Mouse (Mus musculus) kidney, postnatal 36 days (tissue): ENCODE measurements at regions not wholly inside any gene's neighbourhood (a gene's known extent, or its start where the extent isn't known, plus 50 kb on each side); places are given as distances from the start of the nearest gene placed in this dataset.

Experiments
- DNase-seq, 2 experiments: peaks; one replicate each; pipeline ENCODE4 v3.0.0; 2021 to 2022; ENCODE audit warnings: mixed read lengths in 2 of 2

DNA sequence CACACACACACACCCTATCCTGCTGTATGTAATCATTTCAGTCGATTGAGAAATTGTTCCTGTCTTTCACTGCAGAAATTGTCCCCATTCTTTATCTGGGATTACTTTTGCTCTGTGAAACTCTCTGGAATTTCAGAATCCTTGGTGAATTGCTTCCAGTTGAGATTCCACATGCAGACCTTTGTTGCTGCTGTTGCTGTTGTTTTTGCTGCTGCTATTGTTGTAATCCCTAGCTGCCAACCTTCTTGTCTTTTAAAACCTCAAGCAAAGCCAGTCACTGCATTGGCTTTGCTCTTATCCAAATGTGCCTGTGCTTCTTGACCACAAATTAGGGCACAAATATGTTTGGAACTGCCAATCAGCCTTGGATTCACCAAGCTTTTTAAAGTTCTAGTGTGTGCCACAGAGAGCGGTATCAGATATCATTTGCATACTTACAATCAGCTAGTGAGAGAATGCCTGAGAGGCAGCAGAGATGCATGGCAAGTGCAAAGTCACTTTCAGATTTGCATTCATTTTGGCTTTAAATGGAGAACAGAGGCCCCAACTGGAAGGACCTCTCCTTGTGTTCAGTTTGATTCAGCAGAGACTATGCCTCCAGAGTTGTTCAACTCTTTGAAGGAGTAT, 1187.0 kb upstream of the Map3k7 start:
- DNase-seq, result no peak

DNA sequence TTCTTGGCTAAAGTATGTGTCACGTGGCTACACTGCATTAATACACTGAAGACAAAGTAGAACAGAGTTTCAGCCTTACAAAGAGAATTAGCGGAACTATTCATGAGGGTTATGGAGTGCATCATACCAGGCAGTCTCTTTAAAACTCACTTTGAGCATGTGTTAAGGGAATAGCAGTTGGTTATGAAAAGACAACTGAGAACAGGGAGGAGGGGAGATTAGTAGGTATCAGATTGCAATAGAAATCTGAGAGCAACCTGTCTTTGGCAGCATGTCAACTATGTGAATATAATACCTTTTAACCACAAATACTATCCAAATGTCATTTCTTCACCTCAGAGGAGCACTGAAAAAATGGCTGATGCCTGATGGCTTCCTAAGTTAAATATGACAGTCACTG, 1182.2 kb upstream of the Map3k7 start:
- DNase-seq, result no peak

DNA sequence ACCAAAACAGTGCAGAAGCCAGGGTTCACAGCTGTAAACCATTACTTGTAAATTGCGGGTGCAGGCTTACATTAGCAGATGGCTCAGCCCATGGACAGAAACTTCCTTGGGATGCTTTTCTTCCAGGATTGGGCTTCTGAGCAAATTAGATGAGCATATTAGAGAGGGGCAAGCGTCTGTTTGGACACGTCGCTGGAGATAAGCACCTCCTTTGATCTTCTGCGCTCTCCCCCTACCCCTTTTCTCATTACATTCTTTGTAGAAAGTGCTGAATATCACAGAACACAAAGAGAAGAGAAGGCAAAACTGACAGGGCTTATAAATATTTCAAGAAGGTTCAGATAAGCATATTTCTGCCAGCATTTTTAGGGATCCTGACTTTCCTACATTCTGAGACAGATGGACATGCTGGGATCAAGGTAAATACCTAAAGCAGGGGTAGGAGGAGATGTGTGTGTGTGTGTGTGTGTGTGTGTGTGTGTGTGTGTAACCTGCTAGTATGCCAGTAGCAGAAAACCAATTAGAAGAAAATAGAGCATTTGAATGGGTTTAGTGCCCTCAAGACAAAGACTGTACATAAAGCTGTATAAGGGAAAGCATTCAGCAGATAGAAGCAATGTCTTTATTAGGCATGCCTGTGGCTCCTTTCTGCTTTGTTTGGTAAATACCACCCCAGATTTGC, 1173.8 kb upstream of the Map3k7 start:
- DNase-seq, result no peak

DNA sequence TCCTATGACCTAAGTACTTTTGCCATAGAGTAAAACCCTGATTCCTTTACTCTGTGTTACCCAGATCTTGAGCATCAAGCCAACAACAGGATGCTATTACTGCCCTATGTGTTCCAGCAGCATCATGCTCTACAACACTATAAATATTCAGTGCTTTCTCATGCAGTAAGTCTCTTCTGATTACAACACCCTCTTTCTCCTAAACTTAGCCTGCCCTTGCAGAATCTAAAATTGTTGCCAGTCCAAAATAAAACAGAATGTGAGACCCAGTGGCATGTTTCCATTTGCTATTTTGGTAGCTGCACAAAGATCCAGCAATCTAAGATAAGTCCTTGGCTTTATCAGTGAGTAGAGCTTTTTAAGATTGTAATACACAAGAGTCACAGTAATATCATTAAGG, 1154.1 kb upstream of the Map3k7 start:
- DNase-seq, result no peak

DNA sequence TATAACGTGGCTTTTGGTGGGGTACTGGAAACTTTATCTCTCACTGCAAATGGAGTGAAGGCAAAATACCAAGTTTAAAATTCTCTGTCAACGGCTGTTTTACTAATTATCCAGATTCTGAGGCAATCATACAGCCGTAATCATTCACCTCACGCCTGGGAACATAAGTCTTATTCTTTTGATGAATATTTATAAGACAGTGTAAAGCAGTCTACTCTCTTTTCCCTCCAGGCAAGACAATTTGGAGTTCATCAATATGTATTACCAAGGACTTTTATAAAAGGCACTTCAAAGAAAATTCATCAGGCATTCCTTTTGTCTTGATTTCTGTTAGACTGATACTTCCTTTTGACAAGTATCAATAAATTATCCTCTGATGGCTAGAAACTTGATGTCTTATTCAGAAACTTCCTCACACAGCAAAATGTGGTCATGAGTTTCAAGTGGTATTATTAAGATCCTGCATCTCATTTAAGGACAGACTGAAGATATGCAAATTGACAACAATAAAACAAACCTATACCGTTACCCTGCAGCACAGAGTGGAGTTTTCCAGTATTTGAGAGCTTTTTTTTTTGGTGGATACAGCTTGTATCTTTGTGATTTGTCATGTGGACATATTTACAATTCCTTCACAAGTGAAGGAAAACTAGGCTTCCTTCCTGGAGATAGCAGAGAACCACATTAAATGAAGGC, 1108.4 kb upstream of the Map3k7 start:
- no peak for DNase-seq

DNA sequence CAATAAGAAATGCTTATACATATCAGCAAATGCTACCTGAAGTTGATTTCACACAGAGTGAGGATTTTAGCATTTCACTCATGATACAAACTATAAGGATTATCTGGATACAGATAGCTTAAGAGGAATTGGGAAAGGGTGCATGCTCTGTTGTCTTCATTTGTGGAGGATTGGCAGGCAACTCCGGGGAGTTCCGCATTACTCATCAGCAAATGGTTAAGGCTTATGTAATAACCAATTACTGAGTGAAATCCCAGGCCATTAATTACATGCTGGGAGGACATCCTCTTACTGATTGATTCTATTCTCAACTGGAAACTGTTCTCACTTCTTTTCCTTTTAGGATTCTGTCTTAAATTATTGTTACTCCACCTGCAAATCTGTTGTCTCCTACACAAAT, 1058.9 kb upstream of the Map3k7 start:
- DNase-seq, result no peak

DNA sequence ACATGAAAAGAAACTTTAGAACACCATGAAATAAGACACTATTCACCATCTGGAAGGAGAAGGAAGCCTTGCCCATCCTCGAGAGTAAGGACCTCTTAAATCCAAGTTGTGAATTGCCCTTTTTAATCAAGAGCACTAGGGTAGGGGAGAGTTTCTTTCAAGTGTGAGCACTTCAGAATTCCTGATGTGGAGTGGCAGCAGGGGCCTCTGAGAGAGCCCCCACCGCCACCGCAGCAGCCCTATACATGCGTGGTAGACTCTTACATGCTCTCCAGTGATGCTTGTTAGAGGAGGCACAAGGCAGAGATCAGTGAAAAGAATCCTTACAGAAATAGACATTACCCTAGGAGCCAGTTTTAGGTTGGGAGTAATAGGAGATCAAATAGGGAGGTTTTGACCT, 1041.0 kb upstream of the Map3k7 start:
- DNase-seq, result no peak

DNA sequence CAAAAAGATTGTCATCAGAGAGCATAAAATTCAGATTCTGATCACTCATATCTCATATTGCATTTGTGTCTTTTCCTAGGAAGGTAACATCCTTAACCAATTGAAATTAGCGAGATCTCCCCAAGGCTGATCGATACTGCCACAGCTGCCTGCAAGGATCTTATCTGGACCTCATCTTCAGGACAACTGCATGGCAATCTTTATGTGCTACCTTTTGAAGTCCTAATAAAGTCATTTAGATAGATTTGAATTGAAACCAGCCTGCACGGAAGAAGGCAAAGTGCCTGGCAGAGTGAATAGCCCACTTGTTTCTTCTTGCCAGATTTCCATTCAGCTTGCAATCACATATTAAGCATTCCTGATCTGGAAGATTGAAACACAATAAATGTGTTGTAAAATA, 1031.5 kb upstream of the Map3k7 start:
- no peak for DNase-seq

DNA sequence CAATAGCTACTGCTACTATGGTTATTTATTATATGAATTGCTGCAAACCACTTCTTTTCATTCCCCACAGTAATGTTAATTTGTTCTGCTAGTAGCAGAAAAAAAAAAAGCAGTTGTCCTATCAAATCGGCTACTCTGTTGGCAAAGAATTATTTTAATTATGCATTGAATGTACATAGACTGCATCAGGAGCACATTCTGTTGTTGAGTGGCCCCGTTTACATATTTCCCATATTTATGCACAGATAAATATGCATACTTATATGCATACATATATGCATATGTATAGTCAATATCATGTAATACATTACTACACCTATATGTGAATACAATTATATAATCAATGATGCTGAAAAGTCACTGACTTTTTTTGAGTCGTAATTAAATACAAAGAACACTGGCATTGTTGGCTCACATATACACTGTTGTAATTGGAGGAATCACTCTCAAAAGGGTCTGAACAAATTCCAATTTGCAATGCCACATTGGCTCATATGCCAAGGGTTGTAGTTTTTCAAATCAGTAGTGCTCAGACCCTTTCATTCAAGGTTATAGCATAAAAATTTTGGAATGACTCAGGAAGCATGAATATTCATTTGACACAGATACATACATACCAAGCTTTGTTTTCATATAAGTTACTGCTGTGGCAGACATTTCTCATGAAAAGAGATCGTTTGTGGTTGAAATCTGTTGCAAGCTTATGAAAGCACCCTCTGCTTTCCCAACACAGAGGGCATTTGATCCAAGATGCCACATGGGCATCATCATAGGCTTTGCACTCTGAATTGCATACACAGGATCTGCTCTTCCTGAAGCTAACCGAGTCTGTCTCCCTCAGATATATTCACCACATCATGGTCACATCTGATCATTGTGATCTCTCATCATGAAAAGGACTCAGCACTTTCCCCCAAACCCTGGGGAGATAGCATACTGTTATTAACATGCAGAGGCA, 1030.6 kb upstream of the Map3k7 start:
- DNase-seq, result no peak

DNA sequence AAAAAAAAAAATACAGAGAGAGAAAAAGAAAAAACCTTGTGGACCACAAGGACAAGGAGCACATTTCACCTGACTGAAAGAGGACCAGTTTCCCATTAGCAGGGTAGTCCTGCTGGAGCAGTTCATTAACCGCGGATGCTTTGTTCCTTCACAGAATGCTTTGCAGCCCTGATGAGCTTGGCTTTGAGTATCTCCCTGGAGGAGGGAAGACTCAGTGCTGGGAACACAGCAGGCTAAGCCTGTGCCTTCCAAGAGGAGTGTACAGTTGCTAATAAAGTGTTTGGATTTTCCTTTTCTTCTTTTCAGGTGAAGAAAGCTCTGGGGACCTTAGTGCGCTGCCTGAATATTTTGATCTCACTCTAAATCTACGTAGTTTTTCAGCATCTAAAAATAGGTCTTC, 980.3 kb upstream of the Map3k7 start:
- DNase-seq, result no peak

DNA sequence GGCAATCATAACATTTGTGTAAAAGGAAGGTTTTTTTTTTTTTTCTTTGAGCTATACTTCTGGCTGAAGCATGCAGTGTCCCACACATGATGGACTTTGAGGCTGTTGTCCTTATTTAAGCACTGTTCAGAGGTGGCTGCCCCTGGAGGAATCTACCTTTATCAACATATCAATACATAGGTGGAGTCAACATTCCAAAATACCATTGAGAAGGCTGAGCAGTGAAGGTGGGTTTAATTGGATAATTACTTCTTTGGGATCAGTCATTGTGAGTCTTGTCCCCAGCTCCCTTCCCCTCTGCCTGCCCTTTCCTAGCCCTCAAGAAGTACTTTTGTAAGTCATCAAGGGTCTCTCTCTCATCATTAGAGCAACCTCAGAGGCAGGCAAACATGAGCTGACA, 951.9 kb upstream of the Map3k7 start:
- DNase-seq, result no peak

DNA sequence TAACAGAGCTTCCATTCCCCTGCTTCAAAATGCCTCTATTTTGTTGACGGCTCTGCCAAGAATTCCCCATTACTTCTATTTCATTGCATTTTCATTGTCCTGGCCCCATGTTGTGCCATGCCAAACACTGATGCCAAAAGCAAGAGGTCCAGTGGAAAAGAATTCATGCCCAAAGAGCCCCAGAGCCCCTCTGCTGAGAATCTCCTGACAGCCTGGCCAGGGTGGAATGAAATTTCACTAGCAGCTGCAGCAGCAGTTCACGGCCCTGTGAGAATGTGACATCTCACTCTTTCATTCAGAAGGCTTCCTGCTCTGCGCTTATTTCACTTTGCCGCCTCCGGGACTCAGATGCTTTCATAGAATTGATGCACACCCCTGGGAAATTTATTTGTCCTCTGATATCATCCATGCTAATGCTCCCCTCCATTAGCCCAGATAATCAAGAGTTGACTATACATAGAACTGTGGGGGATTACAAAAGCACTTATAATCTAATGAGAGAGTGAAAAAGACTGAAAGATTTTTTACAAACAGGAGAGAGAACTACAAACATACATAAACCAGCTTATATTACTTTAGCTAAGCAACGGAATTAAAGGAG, 911.7 kb upstream of the Map3k7 start:
- DNase-seq, result no peak

DNA sequence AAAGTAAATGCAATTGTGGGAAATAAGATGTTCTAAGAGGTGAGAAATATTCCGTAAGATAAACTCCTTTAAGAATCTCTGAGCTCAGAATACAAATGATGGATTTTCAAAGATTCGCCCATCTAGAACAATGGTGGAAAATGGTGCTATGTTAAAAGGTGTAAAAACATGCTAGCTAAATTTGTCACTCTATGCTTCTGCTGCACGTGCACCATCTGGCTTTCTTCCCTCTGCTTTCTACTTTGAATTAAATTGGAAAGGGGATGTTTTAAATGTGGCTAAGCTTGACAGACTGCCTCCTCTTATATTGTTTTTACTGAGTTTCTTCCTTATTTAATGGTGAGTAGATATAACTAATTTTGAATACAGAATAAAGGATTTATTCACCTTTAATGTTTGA, 887.7 kb upstream of the Map3k7 start:
- DNase-seq, result no peak

DNA sequence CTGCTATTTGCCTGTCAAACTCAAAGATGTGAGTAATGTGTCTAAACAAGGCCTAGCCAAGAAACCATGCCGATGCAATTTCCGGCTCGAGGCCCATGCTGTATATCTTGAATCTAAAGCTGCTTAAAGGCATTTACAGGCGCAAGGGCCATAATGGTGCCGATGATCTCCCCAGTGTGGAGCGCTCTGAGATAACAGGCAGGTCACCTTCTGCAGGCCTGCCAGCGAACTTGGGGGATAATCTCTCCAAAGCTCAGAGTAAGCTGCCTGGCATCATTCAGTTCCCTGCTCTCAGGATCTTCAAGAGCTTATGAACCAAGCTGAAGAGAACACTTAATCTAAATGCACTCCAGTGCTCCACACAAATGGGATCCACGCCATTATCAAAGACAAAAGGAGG, 842.3 kb upstream of the Map3k7 start:
- no peak for DNase-seq

DNA sequence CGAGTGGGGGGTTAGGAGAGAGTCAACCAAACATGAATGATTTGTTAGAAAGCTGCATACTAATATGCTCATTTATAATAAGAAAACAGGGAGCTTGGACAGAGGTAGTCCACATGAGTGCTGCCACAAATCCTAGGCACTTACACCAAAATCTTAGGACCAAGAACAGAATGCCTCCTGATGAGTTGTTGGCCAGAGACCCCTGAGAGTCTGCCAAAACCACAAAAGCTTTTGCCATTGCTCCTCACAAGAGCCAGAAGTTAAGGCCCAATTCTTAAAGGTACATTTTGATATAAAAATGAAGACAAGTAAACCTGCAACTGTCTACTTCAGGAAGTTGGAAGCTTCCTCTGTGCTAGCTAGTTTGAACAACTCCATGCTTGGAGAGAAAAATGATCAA, 820.7 kb upstream of the Map3k7 start:
- DNase-seq, result no peak

DNA sequence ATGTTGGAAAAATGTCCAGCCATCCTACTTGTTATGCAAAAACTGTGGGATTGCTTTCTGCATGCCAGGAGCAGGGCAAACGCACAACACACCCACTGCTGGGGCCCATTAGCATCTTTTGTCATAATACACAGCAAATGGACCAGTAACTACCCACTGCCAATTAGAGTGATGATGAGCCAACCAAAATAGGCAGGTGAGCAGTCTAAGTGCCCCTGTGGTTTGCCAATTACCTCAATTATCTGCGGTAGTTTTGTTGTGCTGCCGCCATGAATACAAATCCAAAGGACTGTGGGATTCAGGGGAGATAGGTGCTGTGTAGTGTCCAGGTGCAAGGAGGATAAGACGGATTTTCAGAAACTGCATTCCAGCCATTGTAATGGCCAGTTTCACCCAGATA, 796.5 kb upstream of the Map3k7 start:
- no peak for DNase-seq

DNA sequence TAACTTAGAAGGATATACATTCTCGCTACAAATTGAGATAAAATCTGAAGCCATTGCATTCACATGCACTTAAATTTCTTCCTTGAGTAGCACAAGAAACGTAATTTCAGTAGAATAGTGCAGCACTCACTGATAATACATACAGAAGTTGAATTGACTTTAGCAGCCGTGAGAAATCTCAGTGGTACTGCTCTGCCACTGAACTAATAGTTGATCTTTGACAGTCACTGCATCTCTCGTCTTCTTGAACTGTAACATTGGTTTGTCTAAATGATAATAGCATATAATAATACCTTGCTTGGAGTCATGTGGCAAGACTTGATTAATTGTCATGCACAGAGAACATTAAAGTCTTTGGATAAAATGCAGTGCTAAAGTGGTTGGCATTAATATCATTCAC, 795.5 kb upstream of the Map3k7 start:
- DNase-seq, result no peak

DNA sequence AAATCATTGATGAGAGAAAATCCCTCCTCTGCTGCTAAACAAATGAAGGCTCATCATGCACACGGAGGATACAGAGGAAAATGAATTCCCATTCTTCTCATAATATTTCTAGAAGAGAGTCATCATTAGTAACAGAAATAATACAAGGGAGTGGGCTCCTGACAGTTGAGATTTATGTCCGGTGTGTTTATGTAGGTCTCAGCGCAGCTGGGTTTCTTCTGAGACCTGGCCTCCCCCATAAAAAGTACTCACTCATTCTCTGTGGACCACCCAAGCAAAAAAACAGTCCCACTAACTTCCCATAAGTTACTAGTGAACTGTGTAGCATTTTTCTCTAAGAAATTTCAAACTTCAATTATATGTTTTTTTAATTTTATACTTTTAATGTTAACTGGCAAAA, 792.7 kb upstream of the Map3k7 start:
- DNase-seq, result no peak

DNA sequence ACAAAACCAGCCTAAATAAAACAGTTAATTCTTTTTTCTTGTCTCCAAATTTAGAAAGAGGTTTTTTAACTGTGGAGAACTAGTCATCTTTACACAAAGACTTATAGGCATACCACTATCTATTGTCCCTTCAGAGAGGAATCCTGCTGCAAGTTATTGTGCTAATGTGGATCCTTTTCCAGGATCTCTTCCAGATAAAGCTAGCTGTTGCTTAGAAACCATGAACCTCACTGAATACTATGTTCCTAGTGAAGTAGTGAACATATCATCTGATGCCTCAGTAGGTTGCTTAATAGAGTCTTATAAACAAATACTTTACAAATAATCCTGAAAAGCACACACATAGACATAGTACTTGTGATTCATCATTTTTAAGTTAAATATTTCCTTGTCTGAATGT, 766.0 kb upstream of the Map3k7 start:
- no peak for DNase-seq

DNA sequence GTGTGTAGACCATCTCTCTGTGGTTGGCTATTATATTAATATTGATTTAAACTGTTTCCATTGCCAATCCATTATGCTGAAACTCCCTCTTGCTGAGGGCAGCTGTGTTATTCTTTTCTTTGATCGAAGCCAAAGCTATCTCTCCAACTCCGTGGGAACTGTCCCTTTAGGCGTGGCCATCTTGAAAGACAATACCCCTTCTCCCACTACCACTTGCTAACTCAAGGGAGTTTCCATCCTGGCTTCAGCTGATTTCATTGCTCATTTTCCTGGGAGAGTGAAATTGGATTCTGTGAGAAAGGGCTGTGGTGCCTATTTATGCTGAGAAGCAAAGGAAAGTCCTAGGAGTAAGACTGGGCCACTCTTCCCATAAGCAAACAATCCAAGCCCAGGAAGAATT, 760.6 kb upstream of the Map3k7 start:
- DNase-seq, result no peak

DNA sequence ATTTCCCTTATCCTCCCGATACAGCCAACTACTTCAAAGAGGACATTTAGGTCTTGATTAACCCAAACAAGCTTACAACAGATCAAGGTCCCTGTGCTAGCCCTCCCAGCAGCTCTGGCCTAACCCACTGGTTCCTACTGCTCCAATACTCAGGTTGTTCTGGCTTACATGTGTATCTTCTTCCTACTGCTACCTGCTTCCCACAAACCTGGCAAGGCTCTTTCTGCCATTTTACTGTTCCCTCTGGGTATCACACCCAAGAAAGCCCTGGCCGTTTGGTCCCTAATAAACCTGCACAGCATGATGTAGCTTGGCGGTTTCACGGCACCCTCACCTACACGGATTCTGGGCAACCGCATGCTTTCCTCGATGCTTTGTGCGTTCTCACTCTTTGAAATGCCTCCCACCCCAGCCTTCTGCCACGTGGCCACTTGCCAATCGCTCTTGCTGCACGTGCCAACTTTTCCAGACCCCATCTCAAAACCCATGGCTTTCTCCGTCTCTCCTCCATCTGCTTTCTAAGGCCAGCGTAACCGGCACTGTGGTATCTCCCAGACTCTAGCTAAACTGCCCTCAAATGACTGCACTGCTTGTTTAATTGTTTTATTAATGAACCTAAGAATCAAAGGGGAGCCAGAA, 758.4 kb upstream of the Map3k7 start:
- DNase-seq, result no peak

DNA sequence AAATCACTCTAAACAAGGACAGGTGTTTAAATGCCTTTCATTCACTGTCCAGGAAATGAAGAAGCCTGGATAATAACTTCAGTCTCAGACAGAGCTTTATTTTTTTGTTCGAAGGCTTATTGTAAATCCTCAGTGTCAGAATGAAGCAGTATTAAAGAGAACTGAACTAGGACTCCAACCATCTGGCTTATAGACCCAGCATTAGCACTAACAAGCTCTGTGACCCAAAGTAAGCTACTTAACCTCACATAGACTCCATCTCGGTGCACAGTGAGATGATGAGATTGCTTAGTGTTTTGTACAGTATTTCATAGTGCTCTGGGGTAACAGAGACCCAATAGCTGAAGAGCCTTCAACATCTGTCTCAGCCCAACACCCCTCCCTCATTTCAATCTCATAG, 738.2 kb upstream of the Map3k7 start:
- DNase-seq, result no peak
